Mouse (Mus musculus): ENCODE measurements around the gene Cdh18.

Gene Cdh18

GRCm38 (mm10) chr15:23470527-23471475 is 922.0 kb downstream of the Cdh18 start:
- no peak for DNase-seq

DNA sequence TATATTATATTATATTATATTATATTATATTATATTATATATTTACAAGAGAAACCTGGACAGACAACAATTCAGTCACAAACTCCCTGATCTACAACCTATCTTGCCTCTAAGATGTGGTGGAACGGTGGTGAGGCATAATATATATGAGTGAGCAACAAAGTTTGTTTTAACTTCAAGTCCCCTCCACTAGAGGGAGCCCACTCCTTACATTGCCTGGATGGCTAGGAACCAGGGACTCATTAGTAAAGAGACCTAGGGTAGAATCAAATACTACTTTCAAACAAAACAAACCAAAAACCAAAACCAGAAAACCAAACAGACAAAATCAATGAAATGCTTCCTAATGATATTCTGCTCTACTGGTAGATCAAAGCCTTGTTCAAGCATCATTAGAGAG is 937.5 kb downstream of the Cdh18 start:
- DNase-seq = peak; percentile 16

GRCm38 (mm10) chr15:23506480-23506879 is 957.7 kb downstream of the Cdh18 start:
- no peak for DNase-seq

DNA sequence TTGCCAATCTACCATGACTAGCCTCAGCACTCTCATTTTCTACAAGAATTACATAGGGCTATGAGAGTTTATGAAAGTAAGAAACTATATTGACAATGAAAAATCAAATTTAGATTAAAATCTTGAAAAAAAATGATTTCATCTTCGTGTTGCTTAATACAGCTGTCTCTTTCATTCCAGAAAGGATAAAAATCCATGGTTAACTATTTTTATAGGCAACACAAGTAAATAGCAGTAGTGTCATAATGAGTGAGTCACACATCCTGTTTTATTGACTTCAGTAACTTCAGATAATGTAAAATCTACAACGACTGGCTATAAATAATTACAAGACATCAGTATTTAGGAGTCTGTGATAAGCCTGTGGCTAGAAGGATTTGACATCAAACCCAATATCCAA is 960.9 kb downstream of the Cdh18 start:
- DNase-seq = no peak

DNA sequence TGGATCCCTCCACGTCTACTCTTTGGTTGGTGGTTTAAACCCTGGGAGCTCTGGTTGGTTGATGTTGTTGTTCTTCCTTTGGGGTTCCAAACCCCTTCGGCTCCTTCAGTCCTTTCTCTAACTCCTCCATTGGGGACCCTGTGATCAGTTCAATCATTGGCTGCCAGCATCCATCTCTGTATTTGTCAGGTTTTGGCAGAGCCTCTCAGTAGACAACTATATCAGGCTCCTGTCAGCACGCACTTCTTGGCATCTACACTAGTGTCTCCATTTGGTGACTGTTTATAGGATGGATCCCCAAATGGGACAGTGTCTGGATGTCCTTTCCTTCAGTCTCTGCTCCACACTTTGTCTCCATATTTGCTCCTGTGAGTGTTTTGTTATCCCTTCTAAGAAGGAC is 967.0 kb downstream of the Cdh18 start:
- DNase-seq = no peak

DNA sequence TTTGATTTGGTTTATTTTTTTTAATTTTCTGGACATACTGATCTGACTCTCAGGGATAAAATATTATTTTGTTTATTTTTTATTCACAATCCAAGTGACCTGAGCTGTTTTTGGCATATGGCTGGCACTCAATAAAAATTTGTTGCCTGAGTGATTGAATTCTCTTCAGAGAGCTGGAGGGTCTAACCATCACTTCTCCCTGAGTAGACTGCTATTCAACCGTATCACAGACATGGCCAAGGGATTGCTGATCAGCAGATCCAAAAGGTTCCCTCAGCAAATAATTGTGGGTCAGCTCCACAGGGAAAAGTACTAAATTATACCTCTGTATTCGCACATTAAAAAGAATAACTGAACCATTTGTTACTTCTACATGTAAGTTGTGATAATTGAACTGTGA is 969.3 kb downstream of the Cdh18 start:
- DNase-seq = no peak
